Mouse (Mus musculus) megakaryocyte progenitor cell, adult 5-6 weeks (primary cell): Measurements from ENCODE around the gene Ano1. TPM values are rescaled to one million over a fixed set of nuclear protein-coding genes. Genes with fewer than 3 reads are reported as not detected.

Source experiments
- ATAC-seq: replicated peaks from 2 replicates; pipeline ENCODE4 v1.8.0; 2016; ENCODE audit warnings: mild to moderate bottlenecking, moderate TSS enrichment, inconsistent platforms; ENCODE audit not compliant: poor library complexity
- total RNA-seq, 2 experiments: library from RNA; stranded (forward) in 1 of 2; stranded (reverse) in 1 of 2; fragments of 157-497, 149-512 nt in 1 of 2; fragments of 200-1000 nt in 1 of 2; gene quantifications; 2 replicates each; pipeline versions ENCODE4 v1.2.3 to v1.2.4; 2015 to 2017

The Ano1 gene
- total RNA-seq, 2 experiments from 2014 or later, result not detected

DNA sequence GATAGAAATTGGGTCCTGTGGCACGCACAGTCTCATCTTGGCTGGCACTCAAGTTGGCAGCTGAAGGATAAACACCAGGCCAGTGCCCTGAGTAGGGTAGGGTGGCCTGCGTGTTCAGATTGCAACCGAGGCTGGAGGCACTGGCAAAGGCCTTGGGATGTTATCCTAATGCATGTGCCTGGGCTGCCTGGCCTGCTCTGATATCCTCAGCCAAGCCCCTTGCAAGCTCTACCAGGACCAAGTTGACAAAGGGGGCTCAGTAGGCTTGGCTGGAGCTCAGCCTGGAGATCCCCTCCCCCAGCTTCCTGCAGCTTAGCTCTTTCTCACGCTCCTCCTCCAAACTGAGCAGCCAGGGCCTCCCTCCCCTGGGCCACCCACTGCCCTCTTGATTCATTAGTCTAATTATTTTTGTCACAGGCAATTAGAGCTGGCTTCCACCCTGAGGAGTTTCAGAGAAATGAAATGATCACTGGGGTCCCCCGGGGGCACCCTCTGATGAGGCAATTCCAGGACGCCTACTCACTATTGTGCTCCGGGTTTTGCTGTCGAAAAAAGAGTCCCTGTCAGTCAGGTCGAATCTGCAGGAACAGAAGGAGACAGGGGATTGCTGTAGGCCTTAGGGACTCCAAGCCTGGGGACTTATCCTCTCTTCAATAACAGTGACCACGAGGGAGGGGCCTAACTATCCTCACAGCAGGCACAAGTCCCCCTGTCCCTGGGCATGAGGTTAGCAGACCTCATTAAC, 97.9 kb downstream of the Ano1 start:
- peak; percentile 34 for ATAC-seq

DNA sequence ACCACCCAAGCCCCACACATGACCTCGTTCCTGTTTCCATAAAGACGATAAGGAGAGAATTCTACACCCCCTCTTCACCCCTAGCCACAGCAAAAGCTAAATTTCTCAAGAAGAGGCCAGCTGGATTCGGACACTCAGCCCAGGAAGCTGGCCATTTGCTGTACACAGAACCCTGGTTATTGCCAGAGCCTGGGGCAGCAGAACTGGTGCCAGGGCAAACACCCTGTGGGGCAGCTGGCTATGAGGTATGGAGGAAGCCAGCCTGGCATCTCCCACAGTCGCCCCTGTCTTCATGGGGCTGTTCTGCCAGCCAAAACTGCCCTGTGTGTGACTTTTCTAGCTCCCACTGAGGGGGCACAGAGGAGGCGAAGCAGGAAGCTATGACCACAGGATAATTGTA, 104.2 kb downstream of the Ano1 start:
- 0 out of 2 replicates have a peak, but pooled peaks have one; percentile 4 for ATAC-seq

GRCm38 (mm10) chr7:144640817-144641216, 111.0 kb downstream of the Ano1 start:
- no peak for ATAC-seq

GRCm38 (mm10) chr7:144636000-144636399, 115.8 kb downstream of the Ano1 start:
- ATAC-seq, result no peak

DNA sequence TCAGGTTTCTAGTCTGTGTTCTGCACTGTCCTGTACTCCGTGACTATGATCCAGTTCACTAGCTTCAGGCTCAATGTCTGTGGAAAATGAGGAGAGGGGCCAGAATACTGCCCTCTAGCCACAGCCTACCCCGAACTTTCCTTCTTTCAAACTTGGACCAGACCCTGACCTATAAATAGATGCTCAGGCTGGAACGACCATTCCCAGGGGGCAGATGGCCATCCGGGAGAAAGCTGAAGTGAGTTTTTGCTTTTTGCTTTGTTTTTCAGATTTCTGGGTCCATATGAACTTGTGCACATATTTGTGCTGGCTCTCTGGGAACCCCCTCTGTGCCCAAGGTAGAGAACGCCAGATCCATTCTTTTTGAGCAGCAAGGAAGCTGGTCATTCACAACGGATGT, 116.9 kb downstream of the Ano1 start:
- no peak for ATAC-seq

GRCm38 (mm10) chr7:144634450-144634849, 117.3 kb downstream of the Ano1 start:
- ATAC-seq, result no peak

- ATAC-seq, result no peak
Observed at GRCm38 (mm10) chr7:144632321-144632720, 119.5 kb downstream of the Ano1 start.

DNA sequence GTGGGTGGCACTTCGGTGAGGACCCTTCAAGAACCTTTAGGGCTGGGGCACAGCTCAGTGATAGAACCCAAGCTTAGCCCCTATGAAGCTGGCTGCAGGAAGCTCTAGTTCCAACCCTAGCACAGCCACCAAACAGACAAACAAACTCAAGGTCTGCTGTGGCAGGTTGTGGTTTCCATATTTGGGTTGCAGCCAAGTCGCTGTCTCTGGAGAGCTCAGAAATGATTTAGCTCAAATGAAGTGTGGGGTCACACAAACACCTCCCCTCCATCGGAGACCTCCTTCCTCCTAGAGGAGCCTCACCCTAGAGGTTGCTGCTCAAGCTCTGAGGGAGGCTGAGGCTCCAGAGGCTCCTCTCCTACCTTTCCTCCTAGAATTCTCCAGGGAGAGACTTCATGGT, 121.2 kb downstream of the Ano1 start:
- peak; percentile 37; the same call in 1 of the 2 replicates for ATAC-seq

DNA sequence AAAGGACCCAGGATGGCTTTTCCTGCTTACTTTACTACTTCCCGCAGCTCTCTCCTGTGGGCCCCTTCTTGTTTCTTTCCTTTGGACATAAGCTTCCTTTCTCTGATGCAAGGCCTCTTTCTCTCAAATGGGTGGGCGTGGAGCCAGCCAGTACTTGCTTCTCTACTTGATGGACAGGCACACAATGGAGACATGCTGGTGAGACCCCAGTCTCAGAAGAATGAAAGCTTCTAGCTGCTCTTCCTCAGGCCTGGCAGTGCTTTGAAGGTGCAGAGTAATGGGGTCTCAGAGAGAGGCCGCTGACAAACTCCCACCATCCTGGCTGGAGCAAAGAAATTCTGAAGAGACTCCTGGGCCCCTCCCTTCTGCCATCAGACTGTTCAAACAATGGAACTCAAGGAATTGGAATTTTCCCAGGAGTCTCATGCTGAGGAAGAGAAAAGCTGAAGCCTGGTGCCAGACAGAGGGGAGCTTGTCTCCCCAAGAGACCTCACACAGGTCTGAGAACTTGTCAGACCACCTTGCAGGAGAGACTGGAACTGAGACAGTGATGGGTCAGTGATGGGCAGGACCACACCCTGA, 123.3 kb downstream of the Ano1 start:
- ATAC-seq, result no peak

GRCm38 (mm10) chr7:144627606-144628333, 124.0 kb downstream of the Ano1 start:
- ATAC-seq, result no peak

- ATAC-seq, result no peak
Observed at GRCm38 (mm10) chr7:144626042-144626441, 125.7 kb downstream of the Ano1 start.

DNA sequence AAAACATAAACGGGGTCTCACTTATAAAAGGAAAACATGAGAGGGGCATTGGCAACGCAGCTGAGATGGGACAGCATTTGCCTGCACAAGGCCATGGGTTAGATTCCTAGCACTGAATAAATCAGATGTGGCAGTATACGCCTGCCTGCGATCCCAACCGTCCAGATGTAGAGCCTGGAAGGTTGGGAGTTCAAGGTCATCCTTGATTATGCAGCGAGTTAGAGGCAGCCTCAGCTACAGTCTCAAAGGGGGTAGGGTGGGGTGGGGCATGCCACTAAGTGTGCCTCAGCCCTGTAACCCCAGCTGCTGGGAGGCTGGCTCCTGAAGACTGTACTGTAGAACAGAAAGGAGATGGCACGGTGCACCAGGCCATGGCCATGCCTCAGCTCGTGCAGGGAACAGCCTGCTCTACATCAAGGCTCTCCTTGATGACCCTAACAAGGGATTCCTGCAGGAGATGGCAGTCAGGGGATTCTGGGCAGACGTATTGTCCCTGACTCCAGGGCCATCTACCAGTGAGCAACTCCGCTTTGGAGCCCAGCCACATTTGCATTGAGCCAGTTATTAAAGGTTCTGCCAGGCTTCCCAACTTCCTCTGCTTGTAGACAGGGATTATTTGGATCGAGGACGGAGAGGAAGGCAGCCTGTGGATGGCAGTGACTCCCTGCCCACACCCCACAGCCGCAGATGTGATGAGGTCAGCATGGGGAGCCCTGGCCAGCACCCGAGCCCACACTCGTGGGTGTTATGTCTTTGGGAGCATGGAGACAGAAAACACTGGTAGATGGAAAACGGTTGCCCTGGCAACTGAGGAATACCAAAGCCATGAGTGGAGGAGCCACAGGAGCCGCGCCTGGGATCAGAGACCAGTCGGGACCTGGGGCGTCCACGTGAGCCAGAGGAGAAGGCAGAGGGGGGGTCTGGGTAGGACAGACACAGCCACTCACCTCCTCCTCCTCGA, 130.8 kb downstream of the Ano1 start:
- no peak for ATAC-seq

DNA sequence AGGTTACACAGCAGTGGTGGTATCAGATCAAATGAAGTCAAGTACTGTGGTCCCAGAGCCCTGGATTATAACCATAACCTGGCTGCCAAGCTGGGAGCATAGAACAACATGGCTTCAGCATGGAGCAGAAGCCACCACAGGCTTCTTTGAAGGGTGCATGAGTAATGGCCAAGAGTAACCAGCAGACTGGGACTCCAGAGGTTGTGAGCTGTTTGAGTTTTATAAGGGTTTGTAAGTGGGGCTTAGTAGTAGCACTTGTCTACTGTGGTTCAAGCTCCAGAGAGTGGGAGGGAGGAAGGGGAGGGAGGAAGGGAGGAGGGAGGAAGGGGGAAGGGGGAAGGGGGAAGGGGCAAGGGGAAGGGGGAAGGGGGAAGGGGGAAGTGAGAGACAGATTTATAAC, 131.5 kb downstream of the Ano1 start:
- ATAC-seq, result no peak

GRCm38 (mm10) chr7:144615343-144615742, 136.4 kb downstream of the Ano1 start:
- no peak for ATAC-seq

- ATAC-seq, result no peak
Observed at GRCm38 (mm10) chr7:144612829-144613228, 138.9 kb downstream of the Ano1 start.

DNA sequence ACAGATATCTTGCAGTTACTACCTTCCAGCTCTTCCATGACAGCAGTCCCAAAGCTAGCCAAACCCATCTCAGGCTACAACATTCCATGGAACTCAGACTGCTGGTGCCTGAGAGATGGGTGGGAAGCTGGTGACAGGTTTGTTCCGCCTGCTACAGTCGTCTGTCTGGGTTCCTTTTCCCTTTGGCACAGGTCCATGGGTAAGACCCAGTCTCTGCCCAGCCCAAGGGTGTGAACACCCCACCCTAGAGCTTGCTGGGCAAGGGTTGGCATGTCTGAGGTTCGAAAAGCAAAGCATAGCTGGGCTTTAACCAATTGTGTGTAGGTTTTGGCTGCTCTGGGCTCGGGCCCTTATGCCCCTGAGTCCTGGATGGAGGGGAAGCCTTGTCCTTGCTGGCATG, 139.4 kb downstream of the Ano1 start:
- no peak for ATAC-seq

- no peak for ATAC-seq
Observed at GRCm38 (mm10) chr7:144611595-144611994, 140.2 kb downstream of the Ano1 start.

DNA sequence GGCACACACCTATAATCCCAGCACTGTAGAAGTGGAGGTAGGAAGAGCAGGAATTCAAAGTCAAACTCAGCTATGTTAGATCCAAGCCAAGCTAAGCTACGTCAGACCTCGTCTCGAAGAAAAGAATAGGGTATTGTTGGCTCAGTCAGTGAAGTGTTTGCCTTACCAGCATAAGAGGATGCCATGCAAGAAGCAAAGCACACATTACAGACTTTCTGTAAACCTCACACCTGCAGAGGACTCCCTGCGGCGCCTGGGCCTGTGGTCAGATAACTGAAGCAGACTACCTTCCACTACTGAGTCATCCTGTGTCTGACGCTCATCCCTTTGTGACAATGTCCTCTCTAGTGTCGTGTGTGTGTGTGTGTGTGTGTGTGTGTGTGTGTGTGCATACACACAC, 142.2 kb downstream of the Ano1 start:
- ATAC-seq, result no peak

GRCm38 (mm10) chr7:144607862-144608261, 143.9 kb downstream of the Ano1 start:
- ATAC-seq, result no peak

- no peak for ATAC-seq
Observed at GRCm38 (mm10) chr7:144604735-144605134, 147.0 kb downstream of the Ano1 start.

GRCm38 (mm10) chr7:144604291-144604690, 147.5 kb downstream of the Ano1 start:
- no peak for ATAC-seq
